Mouse (Mus musculus) midbrain, embryonic 11.5 days (tissue): ENCODE results near the gene Rbp3. TPM values are rescaled to one million over a fixed set of nuclear protein-coding genes. Genes with fewer than 3 reads are reported as not detected.
A peak's percentile ranks its signal among the peaks of the same experiment; 100 is the strongest.

Experiments used
- ATAC-seq: fragments of 200-750 bp; cut with Nextera tagmentation; 2 replicates; pipeline ENCODE4 v1.8.0; 2017; ENCODE audit warnings: moderate TSS enrichment, moderate library complexity; ENCODE audit not compliant: low FRiP score
- DNase-seq: peaks from one replicate; pipeline ENCODE4 v3.0.0; 2015; ENCODE audit warnings: low spot score; ENCODE audit errors: missing footprints
- H3K27ac ChIP-seq: fragments of 300-500 bp; sonication (generic); 2 replicates; pipeline ENCODE4 v1.5.1; 2014; ENCODE audit warnings: low read depth, low read length
- H3K27me3 ChIP-seq: fragments of 300-500 bp; sonication (generic); 2 replicates; pipeline ENCODE4 v1.6.1; 2014; ENCODE audit warnings: mild to moderate bottlenecking, low read length, moderate library complexity, mixed read lengths; ENCODE audit not compliant: control insufficient read depth, insufficient read depth
- H3K36me3 ChIP-seq: fragments of 300-500 bp; sonication (generic); 2 replicates; pipeline ENCODE4 v1.6.1; 2014; ENCODE audit warnings: mild to moderate bottlenecking, low read length, moderate library complexity, mixed read lengths; ENCODE audit not compliant: control insufficient read depth, insufficient read depth
- H3K4me1 ChIP-seq: fragments of 300-500 bp; sonication (generic); 2 replicates; pipeline ENCODE4 v1.6.1; 2014; ENCODE audit warnings: low read length; ENCODE audit not compliant: control insufficient read depth, insufficient read depth
- H3K4me2 ChIP-seq: fragments of 300-500 bp; sonication (generic); 2 replicates; pipeline ENCODE4 v1.6.1; 2014; ENCODE audit warnings: mild to moderate bottlenecking, moderate library complexity
- H3K4me3 ChIP-seq: fragments of 300-500 bp; sonication (generic); 2 replicates; pipeline ENCODE4 v1.5.1; 2014; ENCODE audit warnings: low read depth, low read length
- H3K9ac ChIP-seq: fragments of 300-500 bp; sonication (generic); 2 replicates; pipeline ENCODE4 v1.6.1; 2014; ENCODE audit warnings: low read length
- H3K9me3 ChIP-seq: fragments of 300-500 bp; sonication (generic); 2 replicates; pipeline ENCODE4 v1.6.1; 2016; ENCODE audit warnings: low read length; ENCODE audit not compliant: control insufficient read depth
- WGBS: fragments of 180-500 bp; shearing (Covaris S2); extraction: QIAGEN DNeasy Blood & Tissue Kit; methylation state at CpG from one replicate; pipeline ENCODE4 v1.1.7; 2014; 5-methylcytosine and 5-hydroxymethylcytosine counted together
- polyA plus RNA-seq: library from polyadenylated mRNA; unstranded; fragments of >200 nt; fragmentation: Nextera tagmentation; extraction: Ambion mirVana; gene quantifications from 2 replicates; pipeline ENCODE4 v1.2.1, GENCODE M21; 2014

Gene Rbp3
- not detected in 2 replicates for polyA plus RNA-seq

DNA sequence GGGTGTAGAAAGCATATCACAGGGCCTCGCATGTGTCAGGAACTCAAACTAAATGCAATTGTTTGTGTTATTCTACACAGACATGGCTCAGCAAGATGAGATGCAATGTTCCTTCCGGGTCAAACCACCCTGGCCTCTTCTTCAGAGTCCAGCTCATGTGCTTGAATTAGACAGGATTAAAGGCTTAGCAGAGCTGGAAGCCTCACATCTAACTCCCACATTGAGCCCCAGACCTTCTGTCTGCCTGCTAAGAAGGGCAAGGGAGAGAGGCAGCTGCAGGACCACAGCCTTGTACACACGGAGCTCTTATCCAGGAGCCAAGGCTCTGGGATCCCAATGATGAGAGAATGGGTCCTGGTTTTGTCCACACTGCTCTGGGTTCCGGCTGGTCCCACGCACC lies at the start of gene Rbp3:
Gene Rbp3, plus strand, starts transcription at position 243 of the 400 bp plus-strand sequence.
- no peak for DNase-seq
- no peaks in the 10 kb centered on the region for H3K27me3 ChIP-seq
- no peaks in the 10 kb centered on the region for H3K4me1 ChIP-seq
- H3K36me3 ChIP-seq: no peaks in the 10 kb centered on the region
- H3K27ac ChIP-seq: no peak within 1 kb of the TSS
- no peak within 1 kb of the TSS for H3K9ac ChIP-seq
- no peak for ATAC-seq
- no peak within 1 kb of the TSS for H3K4me2 ChIP-seq
- 67% methylated on average over 5 of the region's 5 CpGs for WGBS
- no peak within 1 kb of the TSS for H3K4me3 ChIP-seq
- H3K9me3 ChIP-seq: no peaks in the 10 kb centered on the region

GRCm38 (mm10) chr14:33904851-33905250 lies 49.0 kb upstream of the Rbp3 start:
- ATAC-seq: no peak
- Histone ChIP-seq H3K9ac (no peak overlapping the region), H3K9me3 (no peaks in the 10 kb centered on the region)

DNA sequence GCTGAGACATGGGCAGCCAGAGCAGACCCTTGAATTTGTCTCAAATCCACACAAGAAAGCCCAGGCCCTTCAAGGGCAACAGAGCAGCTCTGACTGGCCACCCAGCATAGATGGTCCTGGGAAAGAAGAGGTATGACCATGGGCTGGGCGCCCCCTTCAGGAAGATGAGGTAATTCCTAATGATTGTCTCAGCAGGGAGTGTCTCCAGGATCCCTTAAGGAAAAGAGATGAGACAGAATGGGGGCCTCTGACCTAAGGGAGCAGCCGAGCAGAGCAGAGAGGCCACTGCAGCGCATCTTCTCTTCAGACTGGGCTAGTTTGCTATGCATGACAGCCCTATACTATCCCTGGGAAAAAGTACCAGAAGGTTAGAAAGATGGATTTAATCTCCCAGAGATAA lies 40.1 kb upstream of the Rbp3 start:
- H3K9ac ChIP-seq: no peak overlapping the region
- H3K27me3 ChIP-seq: peaks cover 3% of the 10 kb centered on the region; the same call in 1 of the 2 replicates
- no peaks in the 10 kb centered on the region for H3K4me1 ChIP-seq
- H3K9me3 ChIP-seq: no peaks in the 10 kb centered on the region
- ATAC-seq (no peak), DNase-seq (peak; percentile 89)
- no peak overlapping the region for H3K27ac ChIP-seq
- WGBS: 27% methylated on average over 3 of the region's 3 CpGs
- no peak overlapping the region for H3K4me2 ChIP-seq
- H3K4me3 ChIP-seq: no peak overlapping the region
- H3K36me3 ChIP-seq: no peaks in the 10 kb centered on the region

More at GRCm38 (mm10) chr14:33904851-33905250, 49.0 kb upstream of the Rbp3 start:
- Histone ChIP-seq H3K4me2 (no peak overlapping the region), H3K27me3 (no peaks in the 10 kb centered on the region), H3K36me3 (no peaks in the 10 kb centered on the region), H3K4me1 (no peaks in the 10 kb centered on the region), H3K4me3 (no peak overlapping the region), H3K27ac (no peak overlapping the region)
- DNase-seq: no peak

- Histone ChIP-seq H3K27me3 (peaks cover 3% of the 10 kb centered on the region; the same call in 1 of the 2 replicates), H3K9ac (no peak overlapping the region), H3K4me1 (no peaks in the 10 kb centered on the region), H3K9me3 (no peaks in the 10 kb centered on the region), H3K4me2 (no peak overlapping the region), H3K4me3 (no peak overlapping the region), H3K27ac (no peak overlapping the region), H3K36me3 (no peaks in the 10 kb centered on the region)
- 91% methylated on average over 9 of the region's 9 CpGs for WGBS
- DNase-seq (no peak), ATAC-seq (no peak)
Measured at GRCm38 (mm10) chr14:33914206-33914605, 39.6 kb upstream of the Rbp3 start.

- H3K27me3 ChIP-seq: peaks cover 42% of the 10 kb centered on the region
- no peaks in the 10 kb centered on the region for H3K9me3 ChIP-seq
- H3K4me2 ChIP-seq: no peak overlapping the region
- H3K9ac ChIP-seq: no peak overlapping the region
- H3K27ac ChIP-seq: no peak overlapping the region
- H3K4me1 ChIP-seq: peaks cover 15% of the 10 kb centered on the region
- no peak for ATAC-seq
- peak; percentile 91 for DNase-seq
- H3K4me3 ChIP-seq: no peak overlapping the region
- whole genome bisulfite sequencing: 10% methylated on average over 14 of the region's 14 CpGs
- no peaks in the 10 kb centered on the region for H3K36me3 ChIP-seq
Measured at GRCm38 (mm10) chr14:33920727-33921559, 32.9 kb upstream of the Rbp3 start.

DNA sequence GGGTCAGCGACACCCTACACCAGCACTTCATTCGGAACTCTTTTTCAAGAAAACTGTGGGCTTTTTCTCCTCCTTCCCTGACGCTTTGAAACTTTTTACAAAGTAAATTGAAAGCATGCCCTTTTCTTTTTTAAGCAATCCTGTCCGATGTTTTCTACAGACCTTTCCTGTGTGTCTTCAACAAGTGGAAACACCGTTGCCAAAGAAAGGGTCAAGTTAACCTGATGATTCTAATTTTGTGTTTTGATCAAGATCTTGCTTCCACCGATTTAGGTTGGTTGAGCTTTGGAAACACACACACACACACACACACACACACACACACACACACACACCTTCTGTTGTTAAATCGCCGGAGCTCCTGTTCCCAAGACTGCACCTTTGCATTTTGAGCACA lies 31.0 kb upstream of the Rbp3 start:
- DNase-seq (peak; percentile 90), ATAC-seq (no peak)
- peaks cover 42% of the 10 kb centered on the region for H3K27me3 ChIP-seq
- peak overlapping the region; percentile 93 for H3K4me2 ChIP-seq
- H3K9me3 ChIP-seq: no peaks in the 10 kb centered on the region
- H3K27ac ChIP-seq: no peak overlapping the region
- peak overlapping the region; percentile 58 for H3K4me3 ChIP-seq
- H3K4me1 ChIP-seq: peaks cover 15% of the 10 kb centered on the region
- 10% methylated on average over 8 of the region's 8 CpGs for WGBS
- no peaks in the 10 kb centered on the region for H3K36me3 ChIP-seq
- peak overlapping the region; percentile 53 for H3K9ac ChIP-seq

GRCm38 (mm10) chr14:33923168-33924070 lies 30.4 kb upstream of the Rbp3 start, which contains the start of gene Gdf10:
TSS of gene Gdf10 (plus strand) at chr14:33923587.
- Histone ChIP-seq H3K27me3 (peaks cover 39% of the 10 kb centered on the region), H3K27ac (no peak within 1 kb of the TSS), H3K9me3 (no peaks in the 10 kb centered on the region)

DNA sequence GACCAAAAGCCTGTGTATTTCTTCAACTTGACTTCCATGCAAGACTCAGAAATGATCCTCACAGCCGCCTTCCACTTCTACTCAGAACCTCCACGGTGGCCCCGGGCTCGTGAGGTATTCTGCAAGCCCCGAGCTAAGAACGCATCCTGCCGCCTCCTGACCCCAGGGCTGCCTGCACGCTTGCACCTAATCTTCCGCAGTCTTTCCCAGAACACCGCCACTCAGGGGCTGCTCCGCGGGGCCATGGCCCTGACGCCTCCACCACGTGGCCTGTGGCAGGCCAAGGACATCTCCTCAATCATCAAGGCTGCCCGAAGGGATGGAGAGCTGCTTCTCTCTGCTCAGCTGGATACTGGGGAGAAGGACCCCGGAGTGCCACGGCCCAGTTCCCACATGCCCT lies 21.9 kb upstream of the Rbp3 start:
- Histone ChIP-seq H3K9me3 (no peaks in the 10 kb centered on the region), H3K27me3 (no peaks in the 10 kb centered on the region), H3K4me2 (no peak overlapping the region), H3K4me1 (no peaks in the 10 kb centered on the region), H3K9ac (no peak overlapping the region), H3K27ac (no peak overlapping the region), H3K4me3 (no peak overlapping the region), H3K36me3 (no peaks in the 10 kb centered on the region)
- DNase-seq (no peak), ATAC-seq (no peak)
- 67% methylated on average over 17 of the region's 17 CpGs for WGBS

More at GRCm38 (mm10) chr14:33923168-33924070, 30.4 kb upstream of the Rbp3 start, which contains the start of gene Gdf10:
- WGBS: 1% methylated on average over 81 of the region's 85 CpGs
- Histone ChIP-seq H3K36me3 (no peaks in the 10 kb centered on the region), H3K4me2 (peak within 1 kb of the TSS; percentile 93), H3K4me1 (peaks cover 15% of the 10 kb centered on the region), H3K4me3 (peak within 1 kb of the TSS; percentile 58), H3K9ac (peak within 1 kb of the TSS; percentile 53)
- DNase-seq (peak; percentile 94), ATAC-seq (peak; percentile 85)
